Mouse (Mus musculus) myocyte (in vitro differentiated cells): ENCODE results near the gene Sf3b3. TPM values are rescaled to one million over a fixed set of nuclear protein-coding genes. Genes with fewer than 3 reads are reported as not detected.

Experiments
- H3K27me3 ChIP-seq: one replicate; pipeline ENCODE4 v1.6.1; 2011; ENCODE audit not compliant: control insufficient read depth, insufficient read depth, insufficient read length
- H3K36me3 ChIP-seq: one replicate; pipeline ENCODE4 v1.6.1; 2011; ENCODE audit not compliant: control insufficient read depth, insufficient read depth
- H3K4me2 ChIP-seq: one replicate; pipeline ENCODE4 v1.6.1; 2011; ENCODE audit warnings: low read depth, control low read depth
- H3K4me3 ChIP-seq: one replicate; pipeline ENCODE4 v1.5.1; 2011; ENCODE audit warnings: mild to moderate bottlenecking, control low read depth, moderate library complexity
- H3K79me2 ChIP-seq: one replicate; pipeline ENCODE4 v1.6.1; 2011; ENCODE audit not compliant: control insufficient read depth, insufficient read depth
- H3ac ChIP-seq: one replicate; pipeline ENCODE4 v1.6.1; 2011; ENCODE audit not compliant: control insufficient read depth, insufficient read length
- CEBPB ChIP-seq: IDR thresholded peaks from 2 replicates; pipeline ENCODE4 v1.6.1; 2011; ENCODE audit warnings: mild to moderate bottlenecking, moderate library complexity; ENCODE audit not compliant: poor library complexity, insufficient read depth, severe bottlenecking
- E2F4 ChIP-seq: IDR thresholded peaks from one replicate; pipeline ENCODE4 v1.6.1; 2011; ENCODE audit warnings: mild to moderate bottlenecking, control low read depth, moderate library complexity; ENCODE audit not compliant: insufficient read depth
- MAX ChIP-seq: IDR thresholded peaks from one replicate; pipeline ENCODE4 v1.6.1; 2011; ENCODE audit warnings: low read depth, mild to moderate bottlenecking, control low read depth
- MYOD1 ChIP-seq, 3 experiments: IDR thresholded peaks; one replicate each; pipeline ENCODE4 v1.6.1; 2011; ENCODE audit warnings: control low read depth in 2 of 3, low read depth in 2 of 3, mild to moderate bottlenecking in 2 of 3, moderate library complexity in 1 of 3; ENCODE audit not compliant: insufficient read length in 2 of 3, control insufficient read depth in 1 of 3
- POLR2AphosphoS2 ChIP-seq: IDR thresholded peaks from one replicate; pipeline ENCODE4 v1.6.1; 2011; ENCODE audit warnings: low read depth, control low read depth; ENCODE audit not compliant: insufficient read length
- REST ChIP-seq: IDR thresholded peaks from one replicate; pipeline ENCODE4 v1.6.1; 2011; ENCODE audit warnings: mild to moderate bottlenecking, control low read depth, moderate library complexity; ENCODE audit not compliant: insufficient read depth, insufficient read length
- polyA plus RNA-seq: library from polyadenylated mRNA; unstranded; fragments of >200 nt; fragmentation: generic; extraction: Trizol; gene quantifications from one replicate; pipeline ENCODE4 v1.2.1, GENCODE M21; 2012; ENCODE audit warnings: missing spikeins

Sf3b3 gene
- polyA plus RNA-seq, 1 experiment = 47.7 TPM

- no peaks in the 10 kb centered on the region for H3K27me3 ChIP-seq
- H3K79me2 ChIP-seq = no peaks in the 10 kb centered on the region
- no peak overlapping the region for H3ac ChIP-seq
Measured at GRCm38 (mm10) chr8:110760280-110760940, 86.2 kb downstream of the Sf3b3 start.

More at GRCm38 (mm10) chr8:110760280-110760940, 86.2 kb downstream of the Sf3b3 start:
- Histone ChIP-seq H3K4me3 (no peak overlapping the region), H3K36me3 (no peaks in the 10 kb centered on the region), H3K4me2 (no peak overlapping the region)
- TF ChIP-seq CEBPB (no peak), MYOD1 (IDR thresholded peaks at IDR 0.05; ENCODE audit: control insufficient read depth in 1 of 3, insufficient read length in 2 of 3, low read depth in 2 of 3) (no peak), MAX (no peak), REST (no peak), POLR2AphosphoS2 (no peak), E2F4 (no peak)

Other genes with a start within 250 kb of the Sf3b3 start
- 26.8 TPM for gene Vac14, start 228.2 kb downstream of the Sf3b3 start, polyA plus RNA-seq
- 108 TPM for gene Mtss1l, start 125.3 kb downstream of the Sf3b3 start, polyA plus RNA-seq
- gene Il34, start 40.9 kb downstream of the Sf3b3 start, polyA plus RNA-seq = 13.4 TPM
- gene Cog4, start 187 bp downstream of the Sf3b3 start, polyA plus RNA-seq = 71.6 TPM
- gene Fuk, start 55.7 kb upstream of the Sf3b3 start, polyA plus RNA-seq = 7.2 TPM
- gene St3gal2, start 73.1 kb upstream of the Sf3b3 start, polyA plus RNA-seq = 39.7 TPM
- 32.5 TPM for gene Ddx19a, start 151.0 kb upstream of the Sf3b3 start, polyA plus RNA-seq
- 5.9 TPM for gene Ddx19b, start 185.0 kb upstream of the Sf3b3 start, polyA plus RNA-seq
- gene Aars, start 186.4 kb upstream of the Sf3b3 start, polyA plus RNA-seq = 340 TPM
- gene Exosc6, start 209.6 kb upstream of the Sf3b3 start, polyA plus RNA-seq = not detected
- 1.2 TPM for gene Clec18a, start 245.6 kb upstream of the Sf3b3 start, polyA plus RNA-seq
- 8.6 TPM for gene Pdpr, start 247.8 kb upstream of the Sf3b3 start, polyA plus RNA-seq